Mouse (Mus musculus): Measurements from ENCODE around the gene Rab6a.

Gene Rab6a

GRCm38 (mm10) chr7:100683241-100683640, 76.0 kb downstream of the Rab6a start:
- DNase-seq (ENCODE audit: low read depth): no peak

DNA sequence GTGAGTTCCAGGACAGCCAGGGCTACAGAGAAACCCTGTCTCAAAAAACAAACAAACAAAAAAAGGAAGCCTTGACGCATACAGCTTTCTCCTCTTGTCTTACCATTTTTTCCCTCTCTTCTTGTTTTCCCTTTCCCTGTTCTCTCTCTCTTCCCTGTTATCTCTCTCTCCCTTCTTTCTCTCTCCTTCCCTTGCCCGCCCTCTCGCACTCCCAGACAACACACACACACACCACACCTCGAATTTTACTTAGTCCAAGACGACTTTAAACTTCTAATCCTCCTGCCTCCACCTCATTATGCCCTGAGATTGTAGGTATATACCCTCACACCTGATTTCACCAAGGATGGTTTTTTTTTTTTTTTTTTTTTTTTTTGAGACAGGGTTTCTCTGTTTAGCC, 76.9 kb downstream of the Rab6a start:
- DNase-seq (ENCODE audit: low read depth): no peak

GRCm38 (mm10) chr7:100684538-100684937, 77.3 kb downstream of the Rab6a start:
- peak; percentile 81 for DNase-seq (ENCODE audit: low read depth)

DNA sequence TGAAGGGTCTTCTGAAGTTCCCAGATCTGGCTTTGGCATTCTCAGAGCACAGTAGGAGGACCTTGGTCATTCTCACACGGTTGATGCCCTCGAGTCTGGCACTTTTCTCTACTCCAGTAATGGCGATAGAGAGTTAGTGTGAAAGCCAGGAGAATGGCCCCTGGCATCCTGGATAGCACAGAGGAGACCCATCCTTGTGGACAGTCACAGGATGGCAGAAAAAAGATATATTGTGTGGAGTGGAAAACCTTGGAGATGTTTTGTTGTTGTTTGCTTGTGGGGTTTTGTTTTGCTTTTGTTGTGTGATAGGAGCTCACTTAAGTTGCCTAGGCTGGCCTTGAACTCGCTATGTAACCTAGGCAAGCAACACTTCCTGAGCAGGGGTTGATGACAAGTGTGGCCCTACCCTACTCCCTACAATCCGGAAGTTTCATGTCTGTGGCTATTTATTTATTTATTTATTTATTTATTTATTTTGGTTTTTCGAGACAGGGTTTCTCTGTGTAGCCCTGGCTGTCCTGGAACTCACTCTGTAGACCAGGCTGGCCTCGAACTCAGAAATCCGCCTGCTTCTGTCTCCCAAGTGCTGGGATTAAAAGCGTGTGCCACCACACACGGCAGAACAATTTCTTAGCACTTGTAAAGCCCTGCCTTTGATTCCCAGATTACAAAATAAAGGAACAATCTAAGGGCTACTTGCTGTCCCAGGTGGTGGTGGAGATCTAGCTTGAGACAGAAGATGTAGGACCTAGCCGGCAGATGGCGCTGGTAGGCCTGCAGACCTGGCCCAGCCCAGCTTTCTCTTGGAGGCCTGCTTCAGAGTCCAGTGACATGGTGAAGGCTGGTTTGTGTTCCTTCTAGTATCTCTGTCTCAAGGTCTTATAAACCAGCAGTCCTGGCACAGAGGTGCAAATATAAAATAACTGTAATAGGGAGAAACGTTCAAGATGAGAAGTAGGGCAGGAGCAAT, 78.1 kb downstream of the Rab6a start:
- DNase-seq (ENCODE audit: low read depth): peak; percentile 89

- DNase-seq (ENCODE audit: low read depth): peak; percentile 48
Observed at GRCm38 (mm10) chr7:100688471-100688870, 81.3 kb downstream of the Rab6a start.
